Mouse (Mus musculus) embryonic facial prominence, embryonic 14.5 days (tissue): ENCODE data around the gene Piezo1. TPM values are rescaled to one million over a fixed set of nuclear protein-coding genes. Genes with fewer than 3 reads are reported as not detected.
A peak's percentile ranks its signal among the peaks of the same experiment; 100 is the strongest.

Source experiments
- ATAC-seq: fragments of 200-750 bp; cut with Nextera tagmentation; 2 replicates; pipeline ENCODE4 v1.8.0; 2017; ENCODE audit warnings: low read depth, moderate number of reproducible peaks, moderate TSS enrichment
- DNase-seq: peaks from one replicate; pipeline ENCODE4 v3.0.0-alpha.2; 2015; ENCODE audit warnings: low spot score
- H3K27ac ChIP-seq: fragments of 300-500 bp; sonication (generic); replicated peaks from 2 replicates; pipeline ENCODE4 v1.5.1; 2014; ENCODE audit warnings: low read depth, mild to moderate bottlenecking, low read length, moderate library complexity
- H3K27me3 ChIP-seq: fragments of 300-500 bp; sonication (generic); replicated peaks from 2 replicates; pipeline ENCODE4 v1.6.1; 2014; ENCODE audit warnings: low read length; ENCODE audit not compliant: control insufficient read depth, insufficient read depth
- H3K36me3 ChIP-seq: fragments of 300-500 bp; sonication (generic); 2 replicates; pipeline ENCODE4 v1.6.1; 2014; ENCODE audit warnings: low read length, mixed read lengths; ENCODE audit not compliant: control insufficient read depth, insufficient read depth
- H3K4me1 ChIP-seq: fragments of 300-500 bp; sonication (generic); 2 replicates; pipeline ENCODE4 v1.6.1; 2014; ENCODE audit warnings: antibody characterized with exemption, low read length; ENCODE audit not compliant: control insufficient read depth, insufficient read depth
- H3K4me2 ChIP-seq: fragments of 300-500 bp; sonication (generic); 2 replicates; pipeline ENCODE4 v1.6.1; 2014; ENCODE audit warnings: low read depth, mild to moderate bottlenecking, low read length, moderate library complexity, mixed read lengths
- H3K4me3 ChIP-seq: fragments of 300-500 bp; sonication (generic); 2 replicates; pipeline ENCODE4 v1.5.1; 2014; ENCODE audit warnings: low read depth, mild to moderate bottlenecking, low read length
- H3K9ac ChIP-seq: fragments of 300-500 bp; sonication (generic); 2 replicates; pipeline ENCODE4 v1.6.1; 2014; ENCODE audit warnings: low read depth, mild to moderate bottlenecking, low read length, moderate library complexity, mixed read lengths
- H3K9me3 ChIP-seq: fragments of 300-500 bp; sonication (generic); 2 replicates; pipeline ENCODE4 v1.6.1; 2016; ENCODE audit warnings: low read length; ENCODE audit not compliant: control insufficient read depth
- WGBS: fragments of 180-500 bp; shearing (Covaris S2); extraction: QIAGEN DNeasy Blood & Tissue Kit; methylation state at CpG from one replicate; pipeline ENCODE4 v1.1.7; 2014; 5-methylcytosine and 5-hydroxymethylcytosine counted together
- microRNA-seq: library from miRNA; unstranded; fragments of <30 nt; microRNA quantifications from one replicate; pipeline ENCODE4, GENCODE M21; 2016; ENCODE audit warnings: borderline number of aligned reads
- polyA plus RNA-seq: library from polyadenylated mRNA; unstranded; fragments of >200 nt; fragmentation: Nextera tagmentation; extraction: Ambion mirVana; gene quantifications from 2 replicates; pipeline ENCODE4 v1.2.1, GENCODE M21; 2014

Piezo1 gene
- polyA plus RNA-seq, 1 experiment from 2014 or later, result 18.7 TPM

- peak; percentile 74 for DNase-seq
- ATAC-seq, result peak; percentile 86
- Histone ChIP-seq H3K9ac (peak within 1 kb of the TSS; percentile 75), H3K4me1 (peaks cover 7% of the 10 kb centered on the region), H3K27me3 (no peaks in the 10 kb centered on the region), H3K27ac (peak within 1 kb of the TSS; percentile 53; the same call in 1 of the 2 replicates), H3K9me3 (no peaks in the 10 kb centered on the region), H3K36me3 (peaks cover 34% of the 10 kb centered on the region), H3K4me2 (peak within 1 kb of the TSS; percentile 77), H3K4me3 (peak within 1 kb of the TSS; percentile 51)
- WGBS, result 7% methylated on average over 30 of the region's 45 CpGs
These were observed 118.5 kb downstream of the Piezo1 start, which contains the start of gene Cyba for GRCm38 (mm10) chr8:122432443-122433268. Cyba (minus strand) TSS chr8:122432930.

Small RNA genes lying within 50 kb of the gene (microRNA-seq; reads per million reads assigned to microRNA genes)
- gene Gm24366, result not detected

Other genes starting within 250 kb of the Piezo1 start
- gene Trhr2, start 190.6 kb downstream of the Piezo1 start, polyA plus RNA-seq, result 0.16 TPM in 1 of 2 replicates, not detected in the other
- gene Zc3h18, start 174.7 kb downstream of the Piezo1 start, polyA plus RNA-seq, result 30.9 and 31.6 TPM in 2 replicates
- not detected in 2 replicates for gene Il17c, start 129.3 kb downstream of the Piezo1 start, polyA plus RNA-seq
- gene Cyba, start 118.4 kb downstream of the Piezo1 start, polyA plus RNA-seq, result 160 and 173 TPM in 2 replicates
- 27.1 and 34.4 TPM in 2 replicates for gene Mvd, start 107.9 kb downstream of the Piezo1 start, polyA plus RNA-seq
- gene Snai3, start 90.6 kb downstream of the Piezo1 start, polyA plus RNA-seq, result 3.1 and 4.2 TPM in 2 replicates
- 40.0 and 40.1 TPM in 2 replicates for gene Rnf166, start 75.3 kb downstream of the Piezo1 start, polyA plus RNA-seq
- 49.0 and 49.2 TPM in 2 replicates for gene Ctu2, start 75.2 kb downstream of the Piezo1 start, polyA plus RNA-seq
- gene Cdt1, start 16.7 kb upstream of the Piezo1 start, polyA plus RNA-seq, result 32.9 and 33.7 TPM in 2 replicates
- 291 and 314 TPM in 2 replicates for gene Aprt, start 25.6 kb upstream of the Piezo1 start, polyA plus RNA-seq
- 13.1 TPM in 2 replicates for gene Galns, start 60.1 kb upstream of the Piezo1 start, polyA plus RNA-seq
- 66.7 and 74.5 TPM in 2 replicates for gene Trappc2l, start 60.3 kb upstream of the Piezo1 start, polyA plus RNA-seq
- 0.35 TPM in 1 of 2 replicates, not detected in the other for gene Pabpn1l, start 71.4 kb upstream of the Piezo1 start, polyA plus RNA-seq
- gene Cbfa2t3, start 147.8 kb upstream of the Piezo1 start, polyA plus RNA-seq, result 7.2 and 8.1 TPM in 2 replicates
- 14.0 and 17.3 TPM in 2 replicates for gene Acsf3, start 224.2 kb upstream of the Piezo1 start, polyA plus RNA-seq